Mouse (Mus musculus) C2C12 (cell line): ENCODE measurements around the gene Dysf. TPM values are rescaled to one million over a fixed set of nuclear protein-coding genes. Genes with fewer than 3 reads are reported as not detected.

Source experiments
- H3K27me3 ChIP-seq: one replicate; pipeline ENCODE4 v1.6.1; 2011; ENCODE audit not compliant: control insufficient read depth, insufficient read depth, insufficient read length
- H3K36me3 ChIP-seq: one replicate; pipeline ENCODE4 v1.6.1; 2011; ENCODE audit not compliant: control insufficient read depth, insufficient read depth
- H3K4me3 ChIP-seq: one replicate; pipeline ENCODE4 v1.5.1; 2011; ENCODE audit warnings: mild to moderate bottlenecking, control low read depth; ENCODE audit not compliant: poor library complexity, insufficient read depth, severe bottlenecking
- H3K79me2 ChIP-seq: one replicate; pipeline ENCODE4 v1.6.1; 2011; ENCODE audit not compliant: control insufficient read depth, insufficient read depth
- H3K79me3 ChIP-seq: one replicate; pipeline ENCODE4 v1.6.1; 2011; ENCODE audit warnings: low read depth, control low read depth
- H3ac ChIP-seq: one replicate; pipeline ENCODE3; 2011; ENCODE audit warnings: low read depth; ENCODE audit not compliant: control insufficient read depth, insufficient read length
- CEBPB ChIP-seq: IDR thresholded peaks from one replicate; pipeline ENCODE4 v1.6.1; 2011; ENCODE audit warnings: low read depth, mild to moderate bottlenecking, control low read depth, moderate library complexity
- CTCF ChIP-seq: IDR thresholded peaks from one replicate; pipeline ENCODE4 v1.5.1; 2011; ENCODE audit not compliant: control insufficient read depth, insufficient read depth, insufficient read length
- FOSL1 ChIP-seq: IDR thresholded peaks from one replicate; pipeline ENCODE4 v1.8.0; 2011; ENCODE audit warnings: mild to moderate bottlenecking, low read length; ENCODE audit not compliant: poor library complexity, insufficient read depth, severe bottlenecking
- MAX ChIP-seq: IDR thresholded peaks from one replicate; pipeline ENCODE4 v1.6.1; 2011; ENCODE audit warnings: mild to moderate bottlenecking, control low read depth
- MYOD1 ChIP-seq: IDR thresholded peaks from one replicate; pipeline ENCODE4 v1.6.1; 2011; ENCODE audit warnings: low read depth; ENCODE audit not compliant: control insufficient read depth, insufficient read length
- MYOG ChIP-seq: IDR thresholded peaks from one replicate; pipeline ENCODE4 v1.6.1; 2011; ENCODE audit not compliant: control insufficient read depth, insufficient read length; ENCODE audit errors: extremely low read depth
- USF1 ChIP-seq: IDR thresholded peaks from one replicate; pipeline ENCODE4 v1.6.1; 2011; ENCODE audit warnings: low read depth, mild to moderate bottlenecking, control low read depth, moderate library complexity
- polyA plus RNA-seq: library from polyadenylated mRNA; unstranded; fragments of >200 nt; fragmentation: generic; extraction: Trizol; gene quantifications from one replicate; pipeline ENCODE4 v1.2.1, GENCODE M21; 2012; ENCODE audit warnings: missing spikeins

The Dysf gene
- polyA plus RNA-seq, 1 experiment, result 1.9 TPM

DNA sequence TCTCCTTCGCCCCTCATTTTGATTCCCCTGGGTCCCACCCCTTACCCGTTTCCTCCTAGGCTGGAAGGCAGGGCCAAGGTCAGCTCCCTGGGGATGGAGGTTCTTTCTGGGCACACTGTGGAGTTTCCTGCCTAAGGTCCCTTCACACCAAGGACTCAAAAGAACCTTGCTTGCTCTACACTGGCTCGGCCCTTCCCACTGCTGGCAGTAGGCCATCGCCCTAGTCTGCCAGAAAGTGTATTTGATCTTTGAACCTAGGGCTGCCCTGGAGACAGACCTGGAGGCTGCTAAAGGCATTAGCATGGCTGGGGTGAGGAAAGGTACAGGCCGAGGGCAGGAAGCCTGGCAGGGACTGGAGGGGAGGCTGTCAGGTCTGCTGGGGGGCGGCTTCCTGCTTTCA is 225.4 kb downstream of the Dysf start:
- Histone ChIP-seq H3K36me3 (no peaks in the 10 kb centered on the region), H3K79me3 (no peaks in the 10 kb centered on the region), H3K4me3 (no peak overlapping the region)

DNA sequence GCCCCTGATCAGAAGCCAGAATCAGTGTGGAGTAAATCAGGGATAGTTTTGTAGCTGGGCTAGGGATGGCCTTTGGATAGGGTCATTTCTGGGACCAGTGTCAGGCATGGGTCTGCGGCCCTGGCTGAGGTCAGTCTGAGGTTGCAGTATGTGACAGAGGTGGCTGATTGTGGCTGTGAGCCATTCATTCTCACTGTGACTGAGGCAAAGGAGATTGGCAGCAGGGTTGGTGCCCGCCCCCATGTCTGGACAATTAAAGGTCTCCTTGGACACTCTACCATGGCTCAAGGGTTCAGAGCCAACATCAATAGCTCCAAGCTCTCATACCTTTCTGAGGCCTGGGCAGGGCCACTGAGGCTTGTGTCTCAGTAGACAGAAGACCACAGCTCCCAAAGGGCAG is 227.0 kb downstream of the Dysf start:
- Histone ChIP-seq H3K27me3 (no peaks in the 10 kb centered on the region), H3K4me3 (no peak overlapping the region), H3K36me3 (no peaks in the 10 kb centered on the region), H3ac (no peak overlapping the region), H3K79me2 (no peaks in the 10 kb centered on the region), H3K79me3 (no peaks in the 10 kb centered on the region)
- TF ChIP-seq FOSL1 (no peak), MAX (no peak), USF1 (no peak), CTCF (no peak), MYOD1 (no peak), MYOG (no peak), CEBPB (no peak)

More for the DNA sequence above, 225.4 kb downstream of the Dysf start:
- no peaks in the 10 kb centered on the region for H3K27me3 ChIP-seq
- H3K79me2 ChIP-seq, result no peaks in the 10 kb centered on the region
- TF ChIP-seq FOSL1, result no peak
- TF ChIP-seq CEBPB, result no peak
- TF ChIP-seq MYOG, result no peak
- TF ChIP-seq MYOD1, result no peak
- TF ChIP-seq CTCF, result no peak
- no peak for TF ChIP-seq MAX
- no peak for TF ChIP-seq USF1
- H3ac ChIP-seq, result no peak overlapping the region

DNA sequence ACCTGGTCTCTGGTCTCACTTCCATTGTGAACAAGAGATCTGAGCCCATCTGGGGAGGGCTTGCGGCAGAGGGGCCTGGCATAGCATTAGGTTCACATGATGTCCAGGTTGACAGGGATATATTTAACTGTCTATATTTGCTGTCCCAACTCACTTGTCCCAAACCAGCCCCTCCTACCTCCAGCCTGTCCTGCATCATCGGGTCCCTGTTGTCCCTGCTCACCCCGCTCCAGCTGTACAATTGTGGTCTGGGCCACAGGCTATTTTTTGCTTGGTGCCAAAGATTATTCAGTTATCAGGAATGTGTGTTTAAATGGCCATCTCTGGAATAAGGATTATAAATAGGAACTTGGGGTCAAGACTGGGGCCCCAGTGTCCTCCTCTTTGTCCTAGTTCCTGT is 235.0 kb downstream of the Dysf start:
- Histone ChIP-seq H3K79me3 (no peaks in the 10 kb centered on the region), H3K27me3 (no peaks in the 10 kb centered on the region), H3K79me2 (no peaks in the 10 kb centered on the region), H3K4me3 (no peak overlapping the region), H3K36me3 (no peaks in the 10 kb centered on the region), H3ac (no peak overlapping the region)
- TF ChIP-seq MYOG, result no peak
- no peak for TF ChIP-seq USF1
- no peak for TF ChIP-seq FOSL1
- TF ChIP-seq CEBPB, result no peak
- TF ChIP-seq MYOD1, result no peak
- TF ChIP-seq CTCF, result no peak

DNA sequence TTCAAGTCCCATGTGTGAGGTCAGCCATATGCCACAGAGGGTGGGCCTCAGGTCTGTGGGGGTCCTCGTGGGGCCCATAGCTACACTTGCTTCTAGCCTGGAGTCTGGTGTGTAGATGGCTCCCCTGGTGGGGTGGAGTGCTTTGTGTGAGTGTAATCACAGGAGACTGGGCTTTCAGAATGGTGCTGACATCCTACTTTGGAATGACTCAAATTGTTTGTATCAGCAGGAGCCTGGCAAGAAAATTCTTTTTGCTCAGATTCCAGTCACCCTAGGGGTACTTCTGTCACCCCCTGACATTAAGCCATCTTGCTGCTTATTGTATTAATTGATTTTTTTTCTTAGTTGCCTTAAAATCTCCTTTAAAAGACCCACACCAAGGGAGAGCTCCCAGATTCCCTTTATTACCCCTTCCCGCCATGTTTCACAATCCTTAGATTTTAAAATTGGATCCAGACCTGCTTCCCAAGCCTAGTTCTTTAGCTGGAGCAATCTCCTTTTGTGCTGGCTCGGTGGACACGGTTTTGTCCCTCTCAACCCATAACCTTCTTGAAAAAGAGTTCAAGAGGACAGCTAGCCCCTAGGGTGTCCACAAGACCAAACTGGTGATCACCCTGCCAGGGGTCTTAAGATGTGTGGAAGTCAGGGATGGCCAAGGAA is 237.8 kb downstream of the Dysf start:
- Histone ChIP-seq H3K27me3 (no peaks in the 10 kb centered on the region), H3K4me3 (no peak overlapping the region), H3K36me3 (no peaks in the 10 kb centered on the region), H3ac (no peak overlapping the region), H3K79me2 (no peaks in the 10 kb centered on the region), H3K79me3 (no peaks in the 10 kb centered on the region)
- TF ChIP-seq FOSL1 (no peak), MAX (no peak), MYOD1 (no peak), MYOG (no peak), CEBPB (no peak), USF1 (no peak), CTCF (no peak)

DNA sequence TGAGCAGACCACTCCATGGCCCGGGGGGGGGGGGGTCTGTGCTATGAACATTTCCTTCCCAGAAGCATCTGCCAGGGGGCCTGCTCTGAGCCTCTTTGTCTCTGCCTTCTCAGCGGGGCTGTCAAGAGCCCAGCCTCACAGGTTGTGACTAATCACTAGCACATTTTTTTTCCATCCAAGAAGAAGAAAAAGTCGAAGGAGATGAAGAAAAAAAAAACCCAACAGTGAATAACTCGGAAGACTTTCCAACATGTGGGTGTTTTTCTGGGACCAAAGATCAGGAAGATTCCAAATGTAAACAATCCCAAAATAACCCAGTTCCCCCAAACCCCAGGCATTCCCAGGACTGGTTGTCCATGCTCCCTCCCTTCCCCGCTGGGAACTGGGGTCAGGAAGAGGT is 238.6 kb downstream of the Dysf start:
- Histone ChIP-seq H3K79me3 (no peaks in the 10 kb centered on the region), H3K36me3 (no peaks in the 10 kb centered on the region), H3ac (no peak overlapping the region), H3K27me3 (no peaks in the 10 kb centered on the region), H3K79me2 (no peaks in the 10 kb centered on the region), H3K4me3 (no peak overlapping the region)
- TF ChIP-seq MYOG (no peak), CTCF (no peak), FOSL1 (no peak), CEBPB (no peak), MYOD1 (no peak), USF1 (no peak), MAX (no peak)

Other genes with a start within 250 kb of the Dysf start
- 0.04 TPM for gene Ankrd53, start 245.9 kb upstream of the Dysf start, polyA plus RNA-seq
- gene Tex261, start 232.8 kb upstream of the Dysf start, polyA plus RNA-seq, result 82.0 TPM
- 37.3 TPM for gene Nagk, start 213.6 kb upstream of the Dysf start, polyA plus RNA-seq
- gene Paip2b, start 176.8 kb upstream of the Dysf start, polyA plus RNA-seq, result 12.6 TPM
- 7.0 TPM for gene Zfp638, start 141.5 kb upstream of the Dysf start, polyA plus RNA-seq